Mouse (Mus musculus) T-helper 1 cell (primary cell): ENCODE data around the gene Tsen54.

Source experiments
- in situ Hi-C: fragments of 300-600 bp; cut with MboI, MseI; formaldehyde crosslinking; loops from one replicate; pipeline ENCODE4 v1.15.1; 2025; ENCODE audit warnings: high pct_unique_total_duplicates

Gene Tsen54

GRCm38 (mm10) chr11:115859143-115859945 lies 44.8 kb downstream of the Tsen54 start:
- in situ Hi-C loops, result no loop called here

- in situ Hi-C loops, result no loop called here
Observed at GRCm38 (mm10) chr11:115863895-115864294, 49.4 kb downstream of the Tsen54 start.

- in situ Hi-C loops, result no loop called here
Observed at GRCm38 (mm10) chr11:115869393-115869792, 54.9 kb downstream of the Tsen54 start.

- in situ Hi-C loops, result no loop called here
Observed at GRCm38 (mm10) chr11:115872437-115872836, 57.9 kb downstream of the Tsen54 start.
